In the genomic region with DNA sequence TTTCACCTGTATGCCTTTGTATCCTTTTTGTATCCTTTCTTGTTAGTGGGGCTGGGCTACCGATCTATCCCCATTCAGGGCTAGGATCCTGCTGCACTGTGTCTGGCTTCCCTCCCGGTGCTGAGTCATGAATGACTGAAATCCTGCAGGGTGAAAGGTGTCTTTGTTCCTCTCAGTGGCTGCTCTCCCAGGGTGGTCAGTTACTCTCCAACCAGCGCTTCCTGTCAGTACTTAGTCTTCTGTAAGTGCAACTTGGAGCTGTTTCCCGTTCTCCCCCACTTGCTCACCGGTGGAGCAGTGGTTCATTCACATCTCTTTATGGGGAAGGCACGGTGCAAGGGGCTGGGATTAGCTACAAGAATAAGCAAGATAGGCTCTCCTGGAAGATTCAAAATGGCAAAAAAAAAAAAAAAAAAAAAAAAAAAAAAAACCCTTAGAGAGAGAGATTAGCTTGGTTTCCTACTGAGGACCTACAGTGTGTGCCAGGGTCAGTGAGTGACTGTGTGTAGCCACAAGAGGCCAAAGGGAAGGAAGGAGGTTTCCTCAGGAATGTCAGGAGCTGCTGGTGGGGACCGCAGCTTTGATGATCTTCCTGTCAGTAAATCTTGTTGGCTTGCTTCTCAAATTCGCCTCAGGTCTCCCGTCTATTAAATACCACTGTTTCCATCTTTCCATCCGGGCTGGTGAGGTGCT, we compare ENCODE assay signal across 7 mouse cellular contexts. TPM values are rescaled to one million over a fixed set of nuclear protein-coding genes. Genes with fewer than 3 reads are reported as not detected.
A peak's percentile ranks its signal among the peaks of the same experiment; 100 is the strongest.
DNase-seq lines count a peak whose midpoint lies in the region; ATAC-seq lines count a peak whose summit lies in the region.

No protein-coding gene starts in this region.

- H3K36me3 ChIP-seq in heart, embryonic 15.5 days: no peaks in the 10 kb centered on the region

- H3K4me2 ChIP-seq in heart, embryonic 15.5 days: peak overlapping the region; percentile 9; the same call in 1 of the 2 replicates

- no peak overlapping the region for H3K27ac ChIP-seq in heart, embryonic 15.5 days

- peaks cover 86% of the 10 kb centered on the region for H3K27me3 ChIP-seq in heart, embryonic 15.5 days

- WGBS in heart, embryonic 15.5 days: 12% methylated on average over 10 of the region's 10 CpGs

- no peaks in the 10 kb centered on the region; the same call in 1 of the 2 replicates for H3K4me1 ChIP-seq in heart, embryonic 15.5 days (replicated peaks)

- no peak; the same call in 1 of the 2 replicates for ATAC-seq in heart, embryonic 15.5 days (replicated peaks; ENCODE audit: insufficient number of reproducible peaks, insufficient read depth, low FRiP score, low read depth)
- ATAC-seq in megakaryocyte progenitor cell, adult 5-6 weeks (replicated peaks; ENCODE audit: poor library complexity): peak; percentile 80

- peak; percentile 66 for DNase-seq in urinary bladder, postnatal 14 days (ENCODE audit: low spot score)
- DNase-seq in urinary bladder, postnatal 10 days (ENCODE audit: low spot score): no peak
- peak; percentile 11 for DNase-seq in cerebellum, adult 9-11 months
- DNase-seq in kidney, postnatal 10 days: peak; percentile 85
- no peak for DNase-seq in gastrocnemius, postnatal 4 days (ENCODE audit: low spot score in 2 of 2)

- H3K9ac ChIP-seq in heart, embryonic 15.5 days: no peak overlapping the region

- H3K4me3 ChIP-seq in heart, embryonic 15.5 days: no peak overlapping the region

- 0 out of 2 replicates have a peak, but pooled peaks cover 4% of the 10 kb centered on the region for H3K9me3 ChIP-seq in heart, embryonic 15.5 days (replicated peaks)

RNA-seq across cellular contexts. Expression of a gene that starts 26.5 kb away (rescaled TPM):
- 38.9 and 50.7 TPM in 2 replicates for polyA plus RNA-seq in heart, embryonic 15.5 days (2015; fragmentation: Nextera tagmentation; extraction: Ambion mirVana)
- 56.2 and 65.0 TPM in 2 replicates for total RNA-seq in megakaryocyte progenitor cell, adult 5-6 weeks (2015)
- total RNA-seq in megakaryocyte progenitor cell, adult 5-6 weeks (2017): 78.6 and 104 TPM in 2 replicates
- total RNA-seq in gastrocnemius, postnatal 4 days (2021): 10 to 100 TPM; 22.7 to 32.4 TPM

RNA-seq across cellular contexts. Expression of a gene that starts 27.2 kb away (rescaled TPM):
- polyA plus RNA-seq in heart, embryonic 15.5 days (2015; fragmentation: Nextera tagmentation; extraction: Ambion mirVana): not detected in 2 replicates
- total RNA-seq in megakaryocyte progenitor cell, adult 5-6 weeks (2015): not detected in 2 replicates
- not detected in 2 replicates for total RNA-seq in megakaryocyte progenitor cell, adult 5-6 weeks (2017)
- total RNA-seq in gastrocnemius, postnatal 4 days (2021): not detected

RNA-seq across cellular contexts. Expression of a gene that starts 42.1 kb away (rescaled TPM):
- polyA plus RNA-seq in heart, embryonic 15.5 days (2015; fragmentation: Nextera tagmentation; extraction: Ambion mirVana): 0.82 and 1.0 TPM in 2 replicates
- total RNA-seq in megakaryocyte progenitor cell, adult 5-6 weeks (2015): 0.81 and 1.2 TPM in 2 replicates
- total RNA-seq in megakaryocyte progenitor cell, adult 5-6 weeks (2017): 1.1 and 1.9 TPM in 2 replicates
- 1 to 10 TPM; 4.9 to 5.1 TPM for total RNA-seq in gastrocnemius, postnatal 4 days (2021)

Comparison
In these comparisons a context has a peak if more than half of its experiments do, and no peak if none do; other contexts are left out.
1. DNase-seq: peak in urinary bladder, postnatal 14 days (single experiment), cerebellum, adult 9-11 months (single experiment) and kidney, postnatal 10 days (single experiment); none in urinary bladder, postnatal 10 days (single experiment) and gastrocnemius, postnatal 4 days (0 of 2).